9 mouse cellular contexts compared by ENCODE assay signal in the genomic region with DNA sequence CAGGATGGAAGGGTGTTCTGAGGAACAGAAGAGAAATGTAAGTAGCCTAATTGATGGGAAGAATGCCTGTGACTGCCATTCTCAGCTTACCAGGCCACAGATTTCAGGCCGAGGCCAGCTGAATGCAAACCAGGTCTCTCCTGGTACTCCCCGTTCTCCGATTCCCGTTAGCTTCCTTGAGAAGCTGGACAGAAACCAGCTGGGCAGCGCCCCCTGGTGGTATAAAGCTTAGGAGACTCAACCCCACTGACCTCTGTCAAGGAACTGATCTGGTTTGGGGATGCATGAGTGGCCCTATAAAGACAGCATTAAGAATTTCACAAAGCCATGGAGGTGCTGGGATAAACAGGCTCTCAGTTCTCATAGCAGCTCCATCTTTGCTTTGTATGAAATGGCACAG. TPM values are rescaled to one million over a fixed set of nuclear protein-coding genes. Genes with fewer than 3 reads are reported as not detected.
A peak's percentile ranks its signal among the peaks of the same experiment; 100 is the strongest.
DNase-seq lines count a peak whose midpoint lies in the region; ATAC-seq and TF ChIP-seq lines count a peak whose summit lies in the region.
"Had no signal": no experiment of that assay in that cellular context is flagged by ENCODE, and none has a peak within 500 bp of the region (broad histone marks: within the 10 kb centered on the region; RNA-seq: fewer than 3 reads in every experiment).

No protein-coding gene starts in this region.

- peak; percentile 95 for TF ChIP-seq CTCF in kidney, postnatal 0 days (IDR thresholded peaks at IDR 0.05; ENCODE audit: low read depth)

- no peak overlapping the region for H3K27ac ChIP-seq in midbrain, embryonic 11.5 days (ENCODE audit: low read depth, low read length)
- no peak overlapping the region for H3K27ac ChIP-seq in midbrain, embryonic 15.5 days
- H3K27ac ChIP-seq in kidney, postnatal 0 days, result no peak overlapping the region
- H3K27ac ChIP-seq in liver, embryonic 11.5 days (ENCODE audit: low read depth, low read length), result no peak overlapping the region
- H3K27ac ChIP-seq: embryonic facial prominence, embryonic 15.5 days had no signal

- DNase-seq in midbrain, embryonic 11.5 days (ENCODE audit: low spot score, missing footprints), result peak; percentile 99
- DNase-seq in cerebellum, adult 8-10 months, result peak; percentile 89
- DNase-seq in frontal cortex, postnatal 36 days (ENCODE audit: low spot score in 2 of 2), result peak; percentile 84 to 85
- DNase-seq in kidney, postnatal 0 days (ENCODE audit: low spot score), result peak; percentile 96
- DNase-seq in liver, embryonic 11.5 days (ENCODE audit: low spot score), result peak; percentile 79
- DNase-seq in ovary, postnatal 14 days (ENCODE audit: low spot score), result peak; percentile 88
- peak; percentile 34 to 86 for DNase-seq in thymus, postnatal 10 days (ENCODE audit: low spot score in 2 of 2)

- no peak overlapping the region for H3K9ac ChIP-seq in midbrain, embryonic 11.5 days (ENCODE audit: low read length)
- no peak overlapping the region for H3K9ac ChIP-seq in midbrain, embryonic 15.5 days
- no peak overlapping the region for H3K9ac ChIP-seq in kidney, postnatal 0 days (ENCODE audit: low read depth, low read length)
- no peak overlapping the region for H3K9ac ChIP-seq in liver, embryonic 11.5 days (ENCODE audit: low read depth, low read length)
- H3K9ac ChIP-seq: embryonic facial prominence, embryonic 15.5 days had no signal

- no peaks in the 10 kb centered on the region for H3K36me3 ChIP-seq in midbrain, embryonic 11.5 days (ENCODE audit: control insufficient read depth, insufficient read depth, low read length)
- no peaks in the 10 kb centered on the region for H3K36me3 ChIP-seq in midbrain, embryonic 15.5 days (replicated peaks)
- H3K36me3 ChIP-seq in kidney, postnatal 0 days (ENCODE audit: insufficient read depth, low read length), result no peaks in the 10 kb centered on the region
- no peaks in the 10 kb centered on the region for H3K36me3 ChIP-seq in liver, embryonic 11.5 days (ENCODE audit: control insufficient read depth, insufficient read depth, low read length)
- H3K36me3 ChIP-seq: embryonic facial prominence, embryonic 15.5 days had no signal

- H3K4me2 ChIP-seq in midbrain, embryonic 11.5 days, result no peak overlapping the region
- H3K4me2 ChIP-seq in midbrain, embryonic 15.5 days, result no peak overlapping the region
- no peak overlapping the region for H3K4me2 ChIP-seq in kidney, postnatal 0 days (ENCODE audit: low read length)
- no peak overlapping the region for H3K4me2 ChIP-seq in liver, embryonic 11.5 days
- H3K4me2 ChIP-seq: embryonic facial prominence, embryonic 15.5 days had no signal

- peak; percentile 12; the same call in 1 of the 2 replicates for ATAC-seq in midbrain, embryonic 11.5 days (ENCODE audit: low FRiP score)
- ATAC-seq in midbrain, embryonic 15.5 days (replicated peaks), result no peak
- no peak for ATAC-seq in kidney, postnatal 0 days (replicated peaks; ENCODE audit: low FRiP score, low read depth)
- ATAC-seq in liver, embryonic 11.5 days (replicated peaks; ENCODE audit: low FRiP score), result no peak

- H3K27me3 ChIP-seq in midbrain, embryonic 11.5 days (ENCODE audit: control insufficient read depth, insufficient read depth, low read length), result peaks cover 36% of the 10 kb centered on the region
- H3K27me3 ChIP-seq in midbrain, embryonic 15.5 days (replicated peaks), result peaks cover 42% of the 10 kb centered on the region
- peaks cover 5% of the 10 kb centered on the region; the same call in 1 of the 2 replicates for H3K27me3 ChIP-seq in kidney, postnatal 0 days (ENCODE audit: insufficient read depth, low read length)
- peaks cover 82% of the 10 kb centered on the region for H3K27me3 ChIP-seq in liver, embryonic 11.5 days (replicated peaks; ENCODE audit: control insufficient read depth, insufficient read depth, low read length)

- H3K4me3 ChIP-seq in midbrain, embryonic 11.5 days (ENCODE audit: low read depth, low read length), result no peak overlapping the region
- no peak overlapping the region for H3K4me3 ChIP-seq in midbrain, embryonic 15.5 days
- no peak overlapping the region for H3K4me3 ChIP-seq in kidney, postnatal 0 days (replicated peaks; ENCODE audit: low read depth, low read length)
- no peak overlapping the region for H3K4me3 ChIP-seq in liver, embryonic 11.5 days (ENCODE audit: low read depth, low read length)
- H3K4me3 ChIP-seq: embryonic facial prominence, embryonic 15.5 days had no signal

- H3K9me3 ChIP-seq in midbrain, embryonic 11.5 days (ENCODE audit: control insufficient read depth, low read length), result no peaks in the 10 kb centered on the region
- no peaks in the 10 kb centered on the region for H3K9me3 ChIP-seq in midbrain, embryonic 15.5 days
- no peaks in the 10 kb centered on the region for H3K9me3 ChIP-seq in kidney, postnatal 0 days (replicated peaks; ENCODE audit: low read length)
- H3K9me3 ChIP-seq in liver, embryonic 11.5 days (ENCODE audit: control insufficient read depth, low read length), result no peaks in the 10 kb centered on the region
- H3K9me3 ChIP-seq: embryonic facial prominence, embryonic 15.5 days had no signal

- H3K4me1 ChIP-seq in midbrain, embryonic 11.5 days (ENCODE audit: control insufficient read depth, insufficient read depth, low read length), result peaks cover 28% of the 10 kb centered on the region
- peaks cover 29% of the 10 kb centered on the region for H3K4me1 ChIP-seq in midbrain, embryonic 15.5 days
- peaks cover 15% of the 10 kb centered on the region; the same call in 1 of the 2 replicates for H3K4me1 ChIP-seq in kidney, postnatal 0 days (replicated peaks; ENCODE audit: insufficient read depth, low read length)
- H3K4me1 ChIP-seq in liver, embryonic 11.5 days (replicated peaks; ENCODE audit: control insufficient read depth, insufficient read depth, low read length), result no peaks in the 10 kb centered on the region

- WGBS in midbrain, embryonic 11.5 days, result 0% methylated on average over 5 of the region's 5 CpGs
- 3% methylated on average over 5 of the region's 5 CpGs for WGBS in midbrain, embryonic 15.5 days
- 1% methylated on average over 5 of the region's 5 CpGs for WGBS in kidney, postnatal 0 days
- 3% methylated on average over 5 of the region's 5 CpGs for WGBS in liver, embryonic 11.5 days

RNA-seq across cellular contexts. Expression of gene Atoh8, which starts 1.7 kb away (rescaled TPM):
- polyA plus RNA-seq in midbrain, embryonic 11.5 days (2014; fragmentation: Nextera tagmentation; extraction: Ambion mirVana), result 4.8 and 6.1 TPM in 2 replicates
- 1.9 and 2.2 TPM in 2 replicates for polyA plus RNA-seq in midbrain, embryonic 15.5 days (2015; fragmentation: Nextera tagmentation; extraction: Ambion mirVana)
- polyA plus RNA-seq in kidney, postnatal 0 days (2015; fragmentation: Nextera tagmentation; extraction: Ambion mirVana), result 18.0 and 20.8 TPM in 2 replicates
- 3.1 and 3.4 TPM in 2 replicates for polyA plus RNA-seq in liver, embryonic 11.5 days (2014; fragmentation: Nextera tagmentation; extraction: Ambion mirVana)
